Mouse (Mus musculus): ENCODE measurements around the gene Atp5mpl. TPM values are rescaled to one million over a fixed set of nuclear protein-coding genes. Genes with fewer than 3 reads are reported as not detected.

Atp5mpl gene
- polyA plus RNA-seq, 1 experiment: 645 TPM

- TF ChIP-seq SRF (IDR thresholded peaks at IDR 0.05; ENCODE audit: control insufficient read depth, insufficient read length, low read depth): no peak
- TF ChIP-seq MAX (IDR thresholded peaks at IDR 0.05; ENCODE audit: low read depth): no peak
- no peak for TF ChIP-seq POLR2AphosphoS2 (IDR thresholded peaks at IDR 0.05; ENCODE audit: insufficient read length, low read depth)
- TF ChIP-seq MYOD1 (IDR thresholded peaks at IDR 0.05; ENCODE audit: control insufficient read depth in 1 of 3, insufficient read length in 2 of 3, low read depth in 2 of 3): no peak
- TF ChIP-seq USF1 (IDR thresholded peaks at IDR 0.05; ENCODE audit: low read depth): no peak
- TF ChIP-seq REST (IDR thresholded peaks at IDR 0.05; ENCODE audit: insufficient read depth, insufficient read length): no peak
- TF ChIP-seq TCF3 (IDR thresholded peaks at IDR 0.05; ENCODE audit: insufficient read length, low read depth): no peak
- no peak for TF ChIP-seq E2F4 (IDR thresholded peaks at IDR 0.05; ENCODE audit: insufficient read depth)
- TF ChIP-seq POLR2A (IDR thresholded peaks at IDR 0.05; ENCODE audit: insufficient read length, low read depth): no peak
- no peaks in the 10 kb centered on the region for H3K36me3 ChIP-seq (ENCODE audit: control insufficient read depth, insufficient read depth)
- no peak overlapping the region for H3ac ChIP-seq (ENCODE audit: control insufficient read depth, insufficient read length)
Measured at GRCm38 (mm10) chr12:111928411-111928966, 38.3 kb downstream of the Atp5mpl start.

GRCm38 (mm10) chr12:111927338-111927737 is 39.4 kb downstream of the Atp5mpl start:
- H3K79me2 ChIP-seq (ENCODE audit: control insufficient read depth, insufficient read depth): no peaks in the 10 kb centered on the region
- no peak for TF ChIP-seq E2F4 (IDR thresholded peaks at IDR 0.05; ENCODE audit: insufficient read depth)
- TF ChIP-seq MYOD1 (IDR thresholded peaks at IDR 0.05; ENCODE audit: control insufficient read depth in 1 of 3, insufficient read length in 2 of 3, low read depth in 2 of 3): no peak
- no peak for TF ChIP-seq TCF12 (IDR thresholded peaks at IDR 0.05; ENCODE audit: insufficient read depth, poor library complexity, severe bottlenecking)
- TF ChIP-seq USF1 (IDR thresholded peaks at IDR 0.05; ENCODE audit: low read depth): no peak
- TF ChIP-seq POLR2AphosphoS2 (IDR thresholded peaks at IDR 0.05; ENCODE audit: insufficient read length, low read depth): no peak
- TF ChIP-seq CEBPB (IDR thresholded peaks at IDR 0.05; ENCODE audit: insufficient read depth, poor library complexity, severe bottlenecking): no peak
- TF ChIP-seq MYOG (IDR thresholded peaks at IDR 0.05; ENCODE audit: control insufficient read depth in 1 of 3, insufficient read depth in 1 of 3, insufficient read length in 2 of 3, low read depth in 2 of 3): no peak
- no peak for TF ChIP-seq REST (IDR thresholded peaks at IDR 0.05; ENCODE audit: insufficient read depth, insufficient read length)
- no peak for TF ChIP-seq POLR2A (IDR thresholded peaks at IDR 0.05; ENCODE audit: insufficient read length, low read depth)
- no peak for TF ChIP-seq SRF (IDR thresholded peaks at IDR 0.05; ENCODE audit: control insufficient read depth, insufficient read length, low read depth)
- TF ChIP-seq MAX (IDR thresholded peaks at IDR 0.05; ENCODE audit: low read depth): no peak
- TF ChIP-seq TCF3 (IDR thresholded peaks at IDR 0.05; ENCODE audit: insufficient read length, low read depth): no peak
- H3K4me2 ChIP-seq (ENCODE audit: low read depth): no peak overlapping the region
- H3K36me3 ChIP-seq (ENCODE audit: control insufficient read depth, insufficient read depth): no peaks in the 10 kb centered on the region
- no peak overlapping the region for H3ac ChIP-seq (ENCODE audit: control insufficient read depth, insufficient read length)
- no peak overlapping the region for H3K4me3 ChIP-seq
- no peaks in the 10 kb centered on the region for H3K27me3 ChIP-seq (ENCODE audit: control insufficient read depth, insufficient read depth, insufficient read length)

More at GRCm38 (mm10) chr12:111928411-111928966, 38.3 kb downstream of the Atp5mpl start:
- H3K4me2 ChIP-seq (ENCODE audit: low read depth): no peak overlapping the region
- H3K4me3 ChIP-seq: no peak overlapping the region
- no peaks in the 10 kb centered on the region for H3K79me2 ChIP-seq (ENCODE audit: control insufficient read depth, insufficient read depth)
- no peaks in the 10 kb centered on the region for H3K27me3 ChIP-seq (ENCODE audit: control insufficient read depth, insufficient read depth, insufficient read length)

DNA sequence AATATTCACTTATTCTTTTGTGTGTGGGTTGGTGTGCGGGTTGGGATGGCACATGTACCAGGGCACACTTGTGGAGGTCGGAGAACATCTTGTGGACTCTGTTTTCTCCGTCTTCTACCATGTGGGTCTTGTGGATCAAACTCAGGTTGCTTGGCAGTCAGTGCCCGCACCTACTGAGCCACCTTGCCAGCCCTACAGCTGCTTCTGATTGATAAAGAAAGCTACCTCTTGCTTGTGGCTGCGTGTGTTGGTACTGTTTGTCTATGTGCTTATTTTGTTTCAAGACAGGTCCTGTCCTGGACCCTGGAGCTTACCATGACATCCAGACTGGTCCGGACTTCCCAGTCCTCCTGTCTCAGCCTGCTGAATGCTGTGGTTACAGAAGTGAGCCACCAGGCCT is 43.7 kb downstream of the Atp5mpl start:
- TF ChIP-seq USF1 (IDR thresholded peaks at IDR 0.05; ENCODE audit: low read depth) (no peak), CEBPB (IDR thresholded peaks at IDR 0.05; ENCODE audit: insufficient read depth, poor library complexity, severe bottlenecking) (no peak), TCF3 (IDR thresholded peaks at IDR 0.05; ENCODE audit: insufficient read length, low read depth) (no peak), MYOG (IDR thresholded peaks at IDR 0.05; ENCODE audit: control insufficient read depth in 1 of 3, insufficient read depth in 1 of 3, insufficient read length in 2 of 3, low read depth in 2 of 3) (no peak), POLR2AphosphoS2 (IDR thresholded peaks at IDR 0.05; ENCODE audit: insufficient read length, low read depth) (no peak), SRF (IDR thresholded peaks at IDR 0.05; ENCODE audit: control insufficient read depth, insufficient read length, low read depth) (no peak)
- Histone ChIP-seq H3K27me3 (ENCODE audit: control insufficient read depth, insufficient read depth, insufficient read length) (no peaks in the 10 kb centered on the region), H3K79me2 (ENCODE audit: control insufficient read depth, insufficient read depth) (no peaks in the 10 kb centered on the region)

GRCm38 (mm10) chr12:111920046-111920445 is 46.7 kb downstream of the Atp5mpl start:
- no peaks in the 10 kb centered on the region for H3K27me3 ChIP-seq (ENCODE audit: control insufficient read depth, insufficient read depth, insufficient read length)
- no peaks in the 10 kb centered on the region for H3K79me2 ChIP-seq (ENCODE audit: control insufficient read depth, insufficient read depth)
- no peak overlapping the region for H3K4me3 ChIP-seq
- no peak for TF ChIP-seq SRF (IDR thresholded peaks at IDR 0.05; ENCODE audit: control insufficient read depth, insufficient read length, low read depth)
- TF ChIP-seq POLR2A (IDR thresholded peaks at IDR 0.05; ENCODE audit: insufficient read length, low read depth): no peak
- TF ChIP-seq TCF3 (IDR thresholded peaks at IDR 0.05; ENCODE audit: insufficient read length, low read depth): no peak
- no peak for TF ChIP-seq REST (IDR thresholded peaks at IDR 0.05; ENCODE audit: insufficient read depth, insufficient read length)
- TF ChIP-seq MYOG (IDR thresholded peaks at IDR 0.05; ENCODE audit: control insufficient read depth in 1 of 3, insufficient read depth in 1 of 3, insufficient read length in 2 of 3, low read depth in 2 of 3): peak in 1 of 3 experiments; percentile 52
- TF ChIP-seq USF1 (IDR thresholded peaks at IDR 0.05; ENCODE audit: low read depth): no peak
- no peak for TF ChIP-seq POLR2AphosphoS2 (IDR thresholded peaks at IDR 0.05; ENCODE audit: insufficient read length, low read depth)
- TF ChIP-seq CEBPB (IDR thresholded peaks at IDR 0.05; ENCODE audit: insufficient read depth, poor library complexity, severe bottlenecking): no peak
- no peak for TF ChIP-seq MAX (IDR thresholded peaks at IDR 0.05; ENCODE audit: low read depth)
- TF ChIP-seq TCF12 (IDR thresholded peaks at IDR 0.05; ENCODE audit: insufficient read depth, poor library complexity, severe bottlenecking): no peak
- TF ChIP-seq E2F4 (IDR thresholded peaks at IDR 0.05; ENCODE audit: insufficient read depth): no peak
- TF ChIP-seq MYOD1 (IDR thresholded peaks at IDR 0.05; ENCODE audit: control insufficient read depth in 1 of 3, insufficient read length in 2 of 3, low read depth in 2 of 3): peak in 1 of 3 experiments; percentile 62
- H3ac ChIP-seq (ENCODE audit: control insufficient read depth, insufficient read length): no peak overlapping the region
- H3K4me2 ChIP-seq (ENCODE audit: low read depth): no peak overlapping the region
- H3K36me3 ChIP-seq (ENCODE audit: control insufficient read depth, insufficient read depth): no peaks in the 10 kb centered on the region

More for the DNA sequence above, 43.7 kb downstream of the Atp5mpl start:
- Histone ChIP-seq H3K4me3 (no peak overlapping the region), H3K36me3 (ENCODE audit: control insufficient read depth, insufficient read depth) (no peaks in the 10 kb centered on the region), H3K4me2 (ENCODE audit: low read depth) (no peak overlapping the region), H3ac (ENCODE audit: control insufficient read depth, insufficient read length) (no peak overlapping the region)
